Mouse (Mus musculus): ENCODE data around the gene Dync1li1. TPM values are rescaled to one million over a fixed set of nuclear protein-coding genes. Genes with fewer than 3 reads are reported as not detected.
"Not testable (repeated sequence)": the region's sequence is repeated elsewhere in the genome, so short reads cannot be mapped to it uniquely, and the experiment has no call there.

Gene Dync1li1
- polyA plus RNA-seq, 1 experiment from 2014 or later: 44.5 TPM

GRCm38 (mm10) chr9:114648472-114648871, 40.1 kb upstream of the Dync1li1 start:
- WGBS: 56% methylated on average over 8 of the region's 9 CpGs
- TF ChIP-seq CTCF (IDR thresholded peaks at IDR 0.05): peak; percentile 66
- peak; percentile 35 for ATAC-seq
- H3K4me1 ChIP-seq (ENCODE audit: insufficient read depth, low read depth, low read length); H3K4me2 ChIP-seq (replicated peaks; ENCODE audit: low read depth, low read length); H3K9ac ChIP-seq (replicated peaks; ENCODE audit: low read depth); H3K4me3 ChIP-seq (ENCODE audit: low read depth, low read length); H3K9me3 ChIP-seq (ENCODE audit: low read length); H3K36me3 ChIP-seq (ENCODE audit: insufficient read depth, low read length); H3K27me3 ChIP-seq (replicated peaks; ENCODE audit: insufficient read depth, low read length); H3K27ac ChIP-seq (ENCODE audit: low read length): not testable (repeated sequence)
- peak; percentile 69 for DNase-seq (ENCODE audit: low spot score)

- H3K27ac ChIP-seq (ENCODE audit: low read length): no peak overlapping the region
- DNase-seq (ENCODE audit: low spot score) (no peak), ATAC-seq (no peak)
- TF ChIP-seq EP300 (IDR thresholded peaks at IDR 0.05) (no peak), CTCF (IDR thresholded peaks at IDR 0.05) (no peak)
- WGBS: 47% methylated on average over 5 of the region's 5 CpGs
- no peaks in the 10 kb centered on the region for H3K36me3 ChIP-seq (ENCODE audit: insufficient read depth, low read length)
- no peak overlapping the region for H3K4me3 ChIP-seq (ENCODE audit: low read depth, low read length)
- no peaks in the 10 kb centered on the region for H3K4me1 ChIP-seq (ENCODE audit: insufficient read depth, low read depth, low read length)
- no peak overlapping the region for H3K9ac ChIP-seq (replicated peaks; ENCODE audit: low read depth)
- H3K9me3 ChIP-seq (ENCODE audit: low read length): no peaks in the 10 kb centered on the region
- no peak overlapping the region for H3K4me2 ChIP-seq (replicated peaks; ENCODE audit: low read depth, low read length)
- no peaks in the 10 kb centered on the region for H3K27me3 ChIP-seq (replicated peaks; ENCODE audit: insufficient read depth, low read length)
Measured at GRCm38 (mm10) chr9:114649371-114649770, 39.2 kb upstream of the Dync1li1 start.

- H3K4me2 ChIP-seq (replicated peaks; ENCODE audit: low read depth, low read length): no peak overlapping the region
- TF ChIP-seq EP300 (IDR thresholded peaks at IDR 0.05) (no peak), CTCF (IDR thresholded peaks at IDR 0.05) (no peak)
- H3K27me3 ChIP-seq (replicated peaks; ENCODE audit: insufficient read depth, low read length): no peaks in the 10 kb centered on the region
- WGBS: 62% methylated on average over 21 of the region's 21 CpGs
- H3K27ac ChIP-seq (ENCODE audit: low read length): no peak overlapping the region
- no peak overlapping the region for H3K9ac ChIP-seq (replicated peaks; ENCODE audit: low read depth)
- no peak for ATAC-seq
- no peaks in the 10 kb centered on the region for H3K4me1 ChIP-seq (ENCODE audit: insufficient read depth, low read depth, low read length)
- no peak for DNase-seq (ENCODE audit: low spot score)
- H3K36me3 ChIP-seq (ENCODE audit: insufficient read depth, low read length): no peaks in the 10 kb centered on the region
- H3K4me3 ChIP-seq (ENCODE audit: low read depth, low read length): no peak overlapping the region
- no peaks in the 10 kb centered on the region for H3K9me3 ChIP-seq (ENCODE audit: low read length)
Measured at GRCm38 (mm10) chr9:114650938-114651634, 37.5 kb upstream of the Dync1li1 start.

- H3K27me3 ChIP-seq (replicated peaks; ENCODE audit: insufficient read depth, low read length): no peaks in the 10 kb centered on the region
- no peaks in the 10 kb centered on the region for H3K36me3 ChIP-seq (ENCODE audit: insufficient read depth, low read length)
- 88% methylated on average over 4 of the region's 4 CpGs for WGBS
- TF ChIP-seq CTCF (IDR thresholded peaks at IDR 0.05) (no peak), EP300 (IDR thresholded peaks at IDR 0.05) (no peak)
- DNase-seq (ENCODE audit: low spot score) (no peak), ATAC-seq (no peak)
- no peak overlapping the region for H3K27ac ChIP-seq (ENCODE audit: low read length)
- no peak overlapping the region for H3K4me3 ChIP-seq (ENCODE audit: low read depth, low read length)
- no peaks in the 10 kb centered on the region for H3K4me1 ChIP-seq (ENCODE audit: insufficient read depth, low read depth, low read length)
- no peak overlapping the region for H3K9ac ChIP-seq (replicated peaks; ENCODE audit: low read depth)
- H3K9me3 ChIP-seq (ENCODE audit: low read length): no peaks in the 10 kb centered on the region
- no peak overlapping the region for H3K4me2 ChIP-seq (replicated peaks; ENCODE audit: low read depth, low read length)
Measured at GRCm38 (mm10) chr9:114655356-114655755, 33.2 kb upstream of the Dync1li1 start.

GRCm38 (mm10) chr9:114656701-114657100, 31.9 kb upstream of the Dync1li1 start:
- Histone ChIP-seq H3K27ac (ENCODE audit: low read length) (no peak overlapping the region), H3K9me3 (ENCODE audit: low read length) (no peaks in the 10 kb centered on the region), H3K4me3 (ENCODE audit: low read depth, low read length) (no peak overlapping the region), H3K4me2 (replicated peaks; ENCODE audit: low read depth, low read length) (no peak overlapping the region), H3K4me1 (ENCODE audit: insufficient read depth, low read depth, low read length) (no peaks in the 10 kb centered on the region), H3K36me3 (ENCODE audit: insufficient read depth, low read length) (no peaks in the 10 kb centered on the region), H3K27me3 (replicated peaks; ENCODE audit: insufficient read depth, low read length) (no peaks in the 10 kb centered on the region), H3K9ac (replicated peaks; ENCODE audit: low read depth) (no peak overlapping the region)
- DNase-seq (ENCODE audit: low spot score) (no peak), ATAC-seq (no peak)
- TF ChIP-seq CTCF (IDR thresholded peaks at IDR 0.05): no peak
- 67% methylated on average over 3 of the region's 3 CpGs for WGBS

- H3K27me3 ChIP-seq (replicated peaks; ENCODE audit: insufficient read depth, low read length): no peaks in the 10 kb centered on the region
- H3K4me1 ChIP-seq (ENCODE audit: insufficient read depth, low read depth, low read length): no peaks in the 10 kb centered on the region
- H3K27ac ChIP-seq (ENCODE audit: low read length): no peak overlapping the region
- TF ChIP-seq EP300 (IDR thresholded peaks at IDR 0.05) (no peak), CTCF (IDR thresholded peaks at IDR 0.05) (no peak)
- H3K36me3 ChIP-seq (ENCODE audit: insufficient read depth, low read length): no peaks in the 10 kb centered on the region
- H3K4me3 ChIP-seq (ENCODE audit: low read depth, low read length): no peak overlapping the region
- no peaks in the 10 kb centered on the region for H3K9me3 ChIP-seq (ENCODE audit: low read length)
- WGBS: 85% methylated on average over 6 of the region's 6 CpGs
- DNase-seq (ENCODE audit: low spot score) (no peak), ATAC-seq (no peak)
- no peak overlapping the region for H3K9ac ChIP-seq (replicated peaks; ENCODE audit: low read depth)
- H3K4me2 ChIP-seq (replicated peaks; ENCODE audit: low read depth, low read length): no peak overlapping the region
Measured at GRCm38 (mm10) chr9:114660506-114660905, 28.1 kb upstream of the Dync1li1 start.

GRCm38 (mm10) chr9:114660983-114661382, 27.6 kb upstream of the Dync1li1 start:
- no peaks in the 10 kb centered on the region for H3K36me3 ChIP-seq (ENCODE audit: insufficient read depth, low read length)

More at GRCm38 (mm10) chr9:114660983-114661382, 27.6 kb upstream of the Dync1li1 start:
- Histone ChIP-seq H3K27ac (ENCODE audit: low read length) (no peak overlapping the region), H3K4me3 (ENCODE audit: low read depth, low read length) (no peak overlapping the region), H3K9ac (replicated peaks; ENCODE audit: low read depth) (no peak overlapping the region), H3K4me2 (replicated peaks; ENCODE audit: low read depth, low read length) (no peak overlapping the region), H3K27me3 (replicated peaks; ENCODE audit: insufficient read depth, low read length) (no peaks in the 10 kb centered on the region), H3K9me3 (ENCODE audit: low read length) (no peaks in the 10 kb centered on the region), H3K4me1 (ENCODE audit: insufficient read depth, low read depth, low read length) (no peaks in the 10 kb centered on the region)
- DNase-seq (ENCODE audit: low spot score) (no peak), ATAC-seq (no peak)
- 41% methylated on average over 6 of the region's 6 CpGs for WGBS
- no peak for TF ChIP-seq CTCF (IDR thresholded peaks at IDR 0.05)
- no peak for TF ChIP-seq EP300 (IDR thresholded peaks at IDR 0.05)
